Mouse (Mus musculus): Measurements from ENCODE around the gene Cdip1. TPM values are rescaled to one million over a fixed set of nuclear protein-coding genes. Genes with fewer than 3 reads are reported as not detected.
"Not testable (repeated sequence)": the region's sequence is repeated elsewhere in the genome, so short reads cannot be mapped to it uniquely, and the experiment has no call there.

Gene Cdip1
- 10 to 100 TPM; 59.0 to 66.1 TPM for total RNA-seq (2021)

- DNase-seq, result peak; percentile 93 to 99
- intact Hi-C loops (cut with DNase I), result loop anchor here (2.0 to 5.0 kb wide), 6 partner anchors 27 to 233 kb away; partner anchors contain the start of genes Coro7 and Tfap4
Observed at GRCm38 (mm10) chr16:4789810-4790559, at the start of gene Cdip1. Cdip1 (minus strand) TSS chr16:4790292.

GRCm38 (mm10) chr16:4839552-4839951 is 49.5 kb upstream of the Cdip1 start:
- intact Hi-C loops (cut with DNase I), result no loop called here

GRCm38 (mm10) chr16:4837631-4838030 is 47.5 kb upstream of the Cdip1 start:
- intact Hi-C loops (cut with DNase I), result no loop called here
- DNase-seq, result no peak

More at GRCm38 (mm10) chr16:4839552-4839951, 49.5 kb upstream of the Cdip1 start:
- DNase-seq, result no peak

GRCm38 (mm10) chr16:4835191-4835590 is 45.1 kb upstream of the Cdip1 start, which contains the start of gene 4930562C15Rik:
4930562C15Rik (plus strand) TSS chr16:4835416.
- intact Hi-C loops (cut with DNase I), result no loop called here
- DNase-seq, result no peak

GRCm38 (mm10) chr16:4833858-4834257 is 43.8 kb upstream of the Cdip1 start:
- intact Hi-C loops (cut with DNase I), result no loop called here
- no peak for DNase-seq

- intact Hi-C loops (cut with DNase I), result no loop called here
- DNase-seq, result no peak
Observed at GRCm38 (mm10) chr16:4831650-4832419, 41.7 kb upstream of the Cdip1 start.

GRCm38 (mm10) chr16:4829271-4829900 is 39.3 kb upstream of the Cdip1 start:
- DNase-seq, result no peak
- intact Hi-C loops (cut with DNase I), result no loop called here

- intact Hi-C loops (cut with DNase I), result no loop called here
- DNase-seq, result no peak
Observed at GRCm38 (mm10) chr16:4827639-4828038, 37.5 kb upstream of the Cdip1 start.

- intact Hi-C loops (cut with DNase I); DNase-seq: not testable (repeated sequence)
Observed at GRCm38 (mm10) chr16:4824466-4824865, 34.4 kb upstream of the Cdip1 start.

- intact Hi-C loops (cut with DNase I), result no loop called here
- DNase-seq, result no peak
Observed at GRCm38 (mm10) chr16:4818349-4818748, 28.3 kb upstream of the Cdip1 start.

GRCm38 (mm10) chr16:4796631-4797030 is 6.5 kb upstream of the Cdip1 start:
- DNase-seq, result no peak
- intact Hi-C loops (cut with DNase I), result no loop called here

- no peak for DNase-seq
- intact Hi-C loops (cut with DNase I), result loop anchor here (2.0 to 5.0 kb wide), 4 partner anchors 29 to 161 kb away; partner anchors contain the start of gene Coro7
Observed at GRCm38 (mm10) chr16:4791332-4791731, 1.2 kb upstream of the Cdip1 start.

- intact Hi-C loops (cut with DNase I), result loop anchor here (5.0 kb wide), 2 partner anchors 77 to 232 kb away; partner anchors contain the start of gene Tfap4
- DNase-seq, result no peak
Observed at GRCm38 (mm10) chr16:4789311-4789768, 752 bp downstream of the Cdip1 start.

GRCm38 (mm10) chr16:4788176-4788575 is 1.9 kb downstream of the Cdip1 start:
- DNase-seq, result no peak
- intact Hi-C loops (cut with DNase I), result loop anchor here (5.0 kb wide), 2 partner anchors 76 to 231 kb away; partner anchors contain the start of gene Tfap4

GRCm38 (mm10) chr16:4785706-4786105 is 4.4 kb downstream of the Cdip1 start:
- no peak for DNase-seq
- intact Hi-C loops (cut with DNase I), result loop anchor here (5.0 kb wide), 2 partner anchors 73 to 228 kb away; partner anchors contain the start of gene Tfap4

- intact Hi-C loops (cut with DNase I), result no loop called here
- no peak for DNase-seq
Observed at GRCm38 (mm10) chr16:4782515-4782914, 7.6 kb downstream of the Cdip1 start.

GRCm38 (mm10) chr16:4781524-4782196 is 8.4 kb downstream of the Cdip1 start:
- peak; percentile 62 to 66 for DNase-seq
- intact Hi-C loops (cut with DNase I), result no loop called here

- intact Hi-C loops (cut with DNase I), result no loop called here
- no peak for DNase-seq
Observed at GRCm38 (mm10) chr16:4778940-4779339, 11.2 kb downstream of the Cdip1 start.

GRCm38 (mm10) chr16:4777905-4778609 is 12.0 kb downstream of the Cdip1 start:
- no peak for DNase-seq
- intact Hi-C loops (cut with DNase I), result no loop called here
